Mouse (Mus musculus): ENCODE results near the gene Smr3a. TPM values are rescaled to one million over a fixed set of nuclear protein-coding genes. Genes with fewer than 3 reads are reported as not detected.

The Smr3a gene
- not detected in 2 replicates for total RNA-seq (2017)

- no peak for ATAC-seq (replicated peaks; ENCODE audit: low read depth, poor library complexity, severe bottlenecking)
Observed at GRCm38 (mm10) chr5:88002249-88002648, at the start of gene Smr3a. Smr3a (plus strand) TSS chr5:88002549.

GRCm38 (mm10) chr5:87969201-87969600 lies 33.1 kb upstream of the Smr3a start, which contains the start of the genes 2310003L06Rik and Gm28434:
2310003L06Rik (plus strand) TSS chr5:87969459.
Gm28434 (plus strand) TSS chr5:87969517.
- no peak for ATAC-seq (replicated peaks; ENCODE audit: low read depth, poor library complexity, severe bottlenecking)

- no peak for ATAC-seq (replicated peaks; ENCODE audit: low read depth, poor library complexity, severe bottlenecking)
Observed at GRCm38 (mm10) chr5:87979139-87979538, 23.2 kb upstream of the Smr3a start, which contains the start of gene Cabs1. Cabs1 (plus strand) TSS chr5:87979439.

GRCm38 (mm10) chr5:87982468-87983214 lies 19.7 kb upstream of the Smr3a start:
- ATAC-seq (replicated peaks; ENCODE audit: low read depth, poor library complexity, severe bottlenecking), result no peak

- no peak for ATAC-seq (replicated peaks; ENCODE audit: low read depth, poor library complexity, severe bottlenecking)
Observed at GRCm38 (mm10) chr5:88005241-88005640, 2.9 kb downstream of the Smr3a start.

Other genes with a start within 250 kb of the Smr3a start
- gene Csn1s2a, start 228.0 kb upstream of the Smr3a start, total RNA-seq (2017), result not detected in 2 replicates
- not detected in 2 replicates for gene Csn1s2b, start 194.5 kb upstream of the Smr3a start, total RNA-seq (2017)
- not detected in 2 replicates for gene Prr27, start 176.9 kb upstream of the Smr3a start, total RNA-seq (2017)
- gene Odam, start 117.5 kb upstream of the Smr3a start, total RNA-seq (2017), result not detected in 2 replicates
- gene Csn3, start 77.0 kb upstream of the Smr3a start, total RNA-seq (2017), result not detected in 2 replicates
- not detected in 2 replicates for gene 2310003L06Rik, start 33.1 kb upstream of the Smr3a start, total RNA-seq (2017)
- gene Gm28434, start 33.0 kb upstream of the Smr3a start, total RNA-seq (2017), result not detected in 2 replicates
- not detected in 2 replicates for gene Cabs1, start 23.1 kb upstream of the Smr3a start, total RNA-seq (2017)
- not detected in 2 replicates for gene Smr2, start 84.0 kb downstream of the Smr3a start, total RNA-seq (2017)
- not detected in 2 replicates for gene Gm11116, start 109.0 kb downstream of the Smr3a start, total RNA-seq (2017)
- not detected in 2 replicates for gene Gm11115, start 151.6 kb downstream of the Smr3a start, total RNA-seq (2017)

Data from common myeloid progenitor, adult 5-6 weeks (primary cell).